Mouse (Mus musculus) kidney, postnatal 0 days (tissue): ENCODE data around the gene Iqsec1. TPM values are rescaled to one million over a fixed set of nuclear protein-coding genes. Genes with fewer than 3 reads are reported as not detected.

Source experiments
- ATAC-seq: fragments of 200-750 bp; cut with Nextera tagmentation; replicated peaks from 2 replicates; pipeline ENCODE4 v1.8.0; 2017; ENCODE audit warnings: low read depth, moderate number of reproducible peaks, moderate TSS enrichment, moderate library complexity; ENCODE audit not compliant: low FRiP score
- DNase-seq: peaks from one replicate; pipeline ENCODE4 v3.0.0-alpha.2; 2016; ENCODE audit warnings: low spot score
- H3K27ac ChIP-seq: fragments of 300-500 bp; sonication (generic); 2 replicates; pipeline ENCODE4 v1.5.1; 2014; ENCODE audit warnings: mild to moderate bottlenecking
- H3K27me3 ChIP-seq: fragments of 300-500 bp; sonication (generic); 2 replicates; pipeline ENCODE4 v1.6.1; 2014; ENCODE audit warnings: low read length, mixed read lengths; ENCODE audit not compliant: insufficient read depth
- H3K36me3 ChIP-seq: fragments of 300-500 bp; sonication (generic); 2 replicates; pipeline ENCODE4 v1.6.1; 2014; ENCODE audit warnings: low read length, mixed read lengths; ENCODE audit not compliant: insufficient read depth
- H3K4me1 ChIP-seq: fragments of 300-500 bp; sonication (generic); replicated peaks from 2 replicates; pipeline ENCODE4 v1.6.1; 2014; ENCODE audit warnings: antibody characterized with exemption, low read length, mixed read lengths; ENCODE audit not compliant: insufficient read depth
- H3K4me2 ChIP-seq: fragments of 300-500 bp; sonication (generic); 2 replicates; pipeline ENCODE4 v1.6.1; 2014; ENCODE audit warnings: mild to moderate bottlenecking, low read length, moderate library complexity, mixed read lengths
- H3K4me3 ChIP-seq: fragments of 300-500 bp; sonication (generic); replicated peaks from 2 replicates; pipeline ENCODE4 v1.5.1; 2014; ENCODE audit warnings: low read depth, low read length
- H3K9ac ChIP-seq: fragments of 300-500 bp; sonication (generic); 2 replicates; pipeline ENCODE4 v1.6.1; 2014; ENCODE audit warnings: low read depth, low read length
- H3K9me3 ChIP-seq: fragments of 300-500 bp; sonication (generic); replicated peaks from 2 replicates; pipeline ENCODE4 v1.6.1; 2016; ENCODE audit warnings: low read length, inconsistent platforms, mixed read lengths
- CTCF ChIP-seq: IDR thresholded peaks from 2 replicates; pipeline ENCODE4 v1.5.1; 2016; ENCODE audit warnings: antibody characterized with exemption, low read depth, mild to moderate bottlenecking, moderate library complexity
- WGBS: fragments of 180-500 bp; shearing (Covaris S2); extraction: QIAGEN DNeasy Blood & Tissue Kit; methylation state at CpG from one replicate; pipeline ENCODE4 v1.1.7; 2014; 5-methylcytosine and 5-hydroxymethylcytosine counted together
- polyA plus RNA-seq: library from polyadenylated mRNA; unstranded; fragments of >200 nt; fragmentation: Nextera tagmentation; extraction: Ambion mirVana; gene quantifications from 2 replicates; pipeline ENCODE4 v1.2.1, GENCODE M21; 2015

Iqsec1 gene
- polyA plus RNA-seq, 1 experiment from 2014 or later: 12.3 TPM

DNA sequence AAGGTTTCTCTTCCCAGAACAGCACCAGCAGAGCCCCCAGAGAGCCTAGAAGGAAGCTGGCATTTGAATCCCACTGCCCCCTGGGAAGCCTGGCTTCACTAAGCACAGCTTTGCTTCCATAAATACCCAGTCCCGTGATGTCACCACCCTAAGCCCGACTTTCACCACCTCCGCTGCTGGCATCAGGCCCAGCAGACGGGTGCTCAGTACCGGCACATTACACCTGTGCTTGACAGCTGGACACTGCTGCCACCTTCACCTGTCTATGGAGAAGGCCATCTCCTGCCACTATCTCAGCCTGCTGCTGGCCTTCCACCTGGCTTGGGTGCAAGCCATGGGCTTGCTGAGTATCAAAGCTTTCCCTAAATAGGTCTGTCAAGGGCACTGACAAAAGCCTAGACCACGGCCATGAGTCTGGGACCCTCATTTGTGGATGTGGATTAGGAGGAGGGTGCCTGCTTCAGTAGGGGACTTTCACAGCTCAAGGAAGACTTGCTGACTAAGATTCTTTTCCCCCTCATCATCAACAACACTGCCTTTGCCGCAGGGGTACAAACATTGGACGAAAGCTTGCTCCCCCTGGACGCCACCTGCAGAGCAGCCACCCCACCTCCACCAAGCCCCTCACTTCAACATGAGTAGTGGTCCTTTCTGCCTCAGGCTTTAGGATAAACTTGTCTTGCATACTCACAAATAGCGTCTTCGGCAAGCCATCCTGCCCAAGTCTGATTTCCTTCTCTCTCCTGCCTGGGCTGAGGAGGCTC, 179.2 kb downstream of the Iqsec1 start:
- no peaks in the 10 kb centered on the region for H3K36me3 ChIP-seq
- no peaks in the 10 kb centered on the region for H3K4me1 ChIP-seq
- H3K9me3 ChIP-seq: no peaks in the 10 kb centered on the region
- no peak overlapping the region for H3K27ac ChIP-seq
- no peak overlapping the region for H3K4me3 ChIP-seq
- no peak overlapping the region for H3K4me2 ChIP-seq
- no peaks in the 10 kb centered on the region for H3K27me3 ChIP-seq
- TF ChIP-seq CTCF: no peak
- ATAC-seq (no peak), DNase-seq (no peak)
- 61% methylated on average over 11 of the region's 11 CpGs for WGBS
- no peak overlapping the region for H3K9ac ChIP-seq

DNA sequence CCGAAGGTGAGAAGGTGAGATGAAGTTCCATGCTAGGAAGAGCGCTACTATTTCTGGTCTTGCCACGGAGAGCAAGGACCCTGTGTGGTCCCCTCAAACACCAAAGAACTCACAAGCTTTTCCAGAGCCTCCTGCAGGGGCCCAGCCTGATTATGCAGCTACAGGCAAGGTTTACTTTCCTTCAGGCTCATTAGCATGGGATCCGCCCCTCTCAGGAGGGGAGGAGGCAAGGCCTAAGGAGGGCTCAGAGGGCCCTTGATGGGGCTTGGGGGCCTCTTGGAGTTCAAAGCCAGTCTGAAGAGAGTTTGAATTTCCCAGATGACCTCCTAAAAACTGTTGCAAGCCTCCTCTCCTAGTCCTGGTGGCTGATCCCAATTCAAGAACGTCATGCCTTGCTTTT, 179.9 kb downstream of the Iqsec1 start:
- ATAC-seq: no peak
- Histone ChIP-seq H3K4me2 (no peak overlapping the region), H3K9ac (no peak overlapping the region), H3K27me3 (no peaks in the 10 kb centered on the region), H3K9me3 (no peaks in the 10 kb centered on the region), H3K36me3 (no peaks in the 10 kb centered on the region), H3K4me1 (no peaks in the 10 kb centered on the region), H3K4me3 (no peak overlapping the region), H3K27ac (no peak overlapping the region)
- TF ChIP-seq CTCF: no peak
- no peak for DNase-seq
- 20% methylated on average over 5 of the region's 5 CpGs for WGBS

DNA sequence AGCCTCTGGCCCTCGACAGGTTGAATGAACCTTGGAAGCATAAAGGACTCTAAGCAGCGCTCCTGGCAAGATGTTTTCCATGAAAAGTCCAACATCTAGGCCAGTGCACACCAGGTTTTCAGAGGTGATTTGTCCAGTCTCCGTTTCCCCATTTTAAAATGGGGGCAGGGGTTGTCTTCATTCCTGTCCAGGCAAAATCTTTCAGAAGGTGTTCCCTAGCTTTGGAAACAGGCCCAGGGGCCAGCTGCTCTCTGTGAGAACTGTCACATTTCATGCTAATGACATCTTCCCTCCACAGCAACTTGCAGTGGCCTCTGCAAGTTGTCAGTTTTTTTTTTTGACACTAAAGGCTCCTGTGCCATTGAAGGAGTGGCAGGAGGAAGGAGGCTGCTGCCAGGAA, 180.4 kb downstream of the Iqsec1 start:
- WGBS: 64% methylated on average over 3 of the region's 3 CpGs
- no peak for TF ChIP-seq CTCF
- Histone ChIP-seq H3K36me3 (no peaks in the 10 kb centered on the region), H3K27ac (no peak overlapping the region), H3K9me3 (no peaks in the 10 kb centered on the region), H3K27me3 (no peaks in the 10 kb centered on the region), H3K9ac (no peak overlapping the region), H3K4me3 (no peak overlapping the region), H3K4me1 (no peaks in the 10 kb centered on the region), H3K4me2 (no peak overlapping the region)
- DNase-seq (no peak), ATAC-seq (no peak)

DNA sequence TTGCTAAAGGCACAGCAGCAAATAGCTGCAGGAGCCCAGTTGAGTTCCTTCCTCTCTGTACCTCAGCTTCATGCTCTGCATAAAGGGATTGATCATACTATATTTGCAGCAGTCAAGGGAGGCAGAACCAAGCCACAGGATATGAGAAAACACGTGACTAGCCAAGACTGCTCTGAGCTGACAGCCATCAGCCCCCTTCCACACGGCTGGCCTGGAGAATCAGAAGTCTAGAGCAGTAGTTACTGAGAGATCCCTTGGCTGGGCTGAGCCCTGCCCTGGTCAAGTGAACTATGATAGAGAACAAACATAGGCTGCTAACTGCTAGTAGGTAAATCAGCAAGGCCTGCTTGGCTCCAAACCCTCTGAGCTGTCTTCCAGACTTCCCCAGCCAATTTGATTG, 180.9 kb downstream of the Iqsec1 start:
- Histone ChIP-seq H3K27ac (no peak overlapping the region), H3K9me3 (no peaks in the 10 kb centered on the region), H3K4me3 (no peak overlapping the region), H3K9ac (no peak overlapping the region), H3K4me1 (no peaks in the 10 kb centered on the region), H3K36me3 (no peaks in the 10 kb centered on the region), H3K27me3 (no peaks in the 10 kb centered on the region), H3K4me2 (no peak overlapping the region)
- TF ChIP-seq CTCF: no peak
- no peak for ATAC-seq
- 38% methylated on average over 2 of the region's 2 CpGs for WGBS
- DNase-seq: no peak

DNA sequence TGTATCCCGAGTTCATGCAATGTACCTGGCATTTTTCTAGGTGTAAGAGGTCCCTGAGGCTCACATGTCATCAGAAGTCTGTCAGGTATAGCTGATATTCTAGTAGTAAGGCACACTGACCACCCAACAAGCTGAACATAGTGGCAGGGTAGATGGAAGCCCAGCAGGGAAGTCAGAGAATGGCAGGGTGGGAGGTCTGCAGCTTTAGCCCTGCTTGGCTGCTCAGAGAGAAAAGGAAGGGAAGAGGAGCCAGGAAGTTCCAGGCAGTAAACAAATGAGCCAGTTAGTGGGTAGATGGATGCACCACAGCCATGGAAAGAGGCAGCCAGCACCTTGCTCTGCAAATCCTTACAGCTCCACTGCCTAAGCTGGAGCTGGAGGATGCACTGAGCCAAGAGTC, 181.7 kb downstream of the Iqsec1 start:
- Histone ChIP-seq H3K4me3 (no peak overlapping the region), H3K36me3 (no peaks in the 10 kb centered on the region), H3K27me3 (no peaks in the 10 kb centered on the region), H3K9ac (no peak overlapping the region), H3K4me1 (no peaks in the 10 kb centered on the region), H3K9me3 (no peaks in the 10 kb centered on the region), H3K4me2 (no peak overlapping the region), H3K27ac (no peak overlapping the region)
- ATAC-seq: no peak
- TF ChIP-seq CTCF: no peak
- DNase-seq: no peak
- WGBS: 74% methylated on average over 1 of the region's 1 CpGs

DNA sequence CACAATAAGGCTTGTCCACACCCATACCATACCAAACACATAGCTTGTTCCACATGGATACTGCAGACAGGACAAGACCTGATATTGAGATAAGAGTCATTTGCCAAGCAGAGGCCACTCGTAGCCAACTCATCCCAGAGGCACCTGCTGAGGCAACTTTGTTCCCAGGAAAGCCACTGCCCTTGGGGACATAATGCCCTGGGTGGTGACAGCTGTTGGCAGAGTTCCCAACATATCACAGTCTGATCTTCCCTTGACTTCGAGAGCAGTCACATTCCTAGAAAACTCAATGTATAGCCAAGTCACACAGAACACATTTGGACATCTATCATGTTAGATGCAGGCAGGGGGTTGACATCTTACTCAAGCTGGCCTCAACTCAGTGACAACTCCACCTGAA, 183.4 kb downstream of the Iqsec1 start:
- DNase-seq: no peak
- Histone ChIP-seq H3K9ac (no peak overlapping the region), H3K4me2 (no peak overlapping the region), H3K9me3 (no peaks in the 10 kb centered on the region), H3K4me1 (no peaks in the 10 kb centered on the region), H3K4me3 (no peak overlapping the region), H3K36me3 (no peaks in the 10 kb centered on the region), H3K27ac (no peak overlapping the region), H3K27me3 (no peaks in the 10 kb centered on the region)
- TF ChIP-seq CTCF: no peak
- 56% methylated on average over 2 of the region's 2 CpGs for WGBS
- no peak for ATAC-seq

DNA sequence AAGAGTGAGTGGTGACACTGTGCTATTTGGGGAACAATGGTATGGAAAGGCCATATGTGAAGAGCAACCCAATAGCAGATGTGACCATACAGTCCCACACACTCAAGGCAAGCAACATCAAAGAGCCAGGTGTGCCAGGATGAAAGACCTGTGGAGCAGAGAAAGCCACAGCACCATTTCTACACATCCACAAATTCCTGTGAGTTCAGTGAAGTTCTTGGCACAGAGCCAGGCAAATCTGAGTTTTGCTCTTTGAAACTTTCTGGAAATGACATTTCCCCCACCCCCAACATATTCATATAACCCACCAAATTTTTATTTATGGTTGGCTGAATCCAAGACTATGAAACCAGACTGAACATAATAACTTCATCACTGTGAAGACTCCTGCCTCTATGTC, 183.8 kb downstream of the Iqsec1 start:
- Histone ChIP-seq H3K4me1 (no peaks in the 10 kb centered on the region), H3K36me3 (no peaks in the 10 kb centered on the region), H3K27me3 (no peaks in the 10 kb centered on the region), H3K9ac (no peak overlapping the region), H3K27ac (no peak overlapping the region), H3K9me3 (no peaks in the 10 kb centered on the region), H3K4me3 (no peak overlapping the region), H3K4me2 (no peak overlapping the region)
- ATAC-seq (no peak), DNase-seq (no peak)
- TF ChIP-seq CTCF: no peak
